Mouse (Mus musculus) embryonic facial prominence, embryonic 14.5 days (tissue): ENCODE data around the gene Gprc5b. TPM values are rescaled to one million over a fixed set of nuclear protein-coding genes. Genes with fewer than 3 reads are reported as not detected.

Source experiments
- ATAC-seq: fragments of 200-750 bp; cut with Nextera tagmentation; 2 replicates; pipeline ENCODE4 v1.8.0; 2017; ENCODE audit warnings: low read depth, moderate number of reproducible peaks, moderate TSS enrichment
- DNase-seq: peaks from one replicate; pipeline ENCODE4 v3.0.0-alpha.2; 2015; ENCODE audit warnings: low spot score
- H3K27ac ChIP-seq: fragments of 300-500 bp; sonication (generic); replicated peaks from 2 replicates; pipeline ENCODE4 v1.5.1; 2014; ENCODE audit warnings: low read depth, mild to moderate bottlenecking, low read length, moderate library complexity
- H3K27me3 ChIP-seq: fragments of 300-500 bp; sonication (generic); replicated peaks from 2 replicates; pipeline ENCODE4 v1.6.1; 2014; ENCODE audit warnings: low read length; ENCODE audit not compliant: control insufficient read depth, insufficient read depth
- H3K36me3 ChIP-seq: fragments of 300-500 bp; sonication (generic); 2 replicates; pipeline ENCODE4 v1.6.1; 2014; ENCODE audit warnings: low read length, mixed read lengths; ENCODE audit not compliant: control insufficient read depth, insufficient read depth
- H3K4me1 ChIP-seq: fragments of 300-500 bp; sonication (generic); 2 replicates; pipeline ENCODE4 v1.6.1; 2014; ENCODE audit warnings: antibody characterized with exemption, low read length; ENCODE audit not compliant: control insufficient read depth, insufficient read depth
- H3K4me2 ChIP-seq: fragments of 300-500 bp; sonication (generic); 2 replicates; pipeline ENCODE4 v1.6.1; 2014; ENCODE audit warnings: low read depth, mild to moderate bottlenecking, low read length, moderate library complexity, mixed read lengths
- H3K4me3 ChIP-seq: fragments of 300-500 bp; sonication (generic); 2 replicates; pipeline ENCODE4 v1.5.1; 2014; ENCODE audit warnings: low read depth, mild to moderate bottlenecking, low read length
- H3K9ac ChIP-seq: fragments of 300-500 bp; sonication (generic); 2 replicates; pipeline ENCODE4 v1.6.1; 2014; ENCODE audit warnings: low read depth, mild to moderate bottlenecking, low read length, moderate library complexity, mixed read lengths
- H3K9me3 ChIP-seq: fragments of 300-500 bp; sonication (generic); 2 replicates; pipeline ENCODE4 v1.6.1; 2016; ENCODE audit warnings: low read length; ENCODE audit not compliant: control insufficient read depth
- WGBS: fragments of 180-500 bp; shearing (Covaris S2); extraction: QIAGEN DNeasy Blood & Tissue Kit; methylation state at CpG from one replicate; pipeline ENCODE4 v1.1.7; 2014; 5-methylcytosine and 5-hydroxymethylcytosine counted together
- polyA plus RNA-seq: library from polyadenylated mRNA; unstranded; fragments of >200 nt; fragmentation: Nextera tagmentation; extraction: Ambion mirVana; gene quantifications from 2 replicates; pipeline ENCODE4 v1.2.1, GENCODE M21; 2014

Gprc5b gene
- polyA plus RNA-seq, 1 experiment from 2014 or later, result 17.0 TPM

- Histone ChIP-seq H3K27me3 (no peaks in the 10 kb centered on the region), H3K4me2 (no peak overlapping the region), H3K36me3 (peaks cover 38% of the 10 kb centered on the region), H3K27ac (no peak overlapping the region), H3K9me3 (no peaks in the 10 kb centered on the region), H3K9ac (no peak overlapping the region), H3K4me3 (no peak overlapping the region), H3K4me1 (0 out of 2 replicates have a peak, but pooled peaks cover 2% of the 10 kb centered on the region)
- ATAC-seq (0 out of 2 replicates have a peak, but pooled peaks have one; percentile 30), DNase-seq (peak; percentile 35)
- WGBS, result 75% methylated on average over 5 of the region's 5 CpGs
Measured at GRCm38 (mm10) chr7:118972306-118972705, 22.7 kb downstream of the Gprc5b start.

GRCm38 (mm10) chr7:118971499-118971898 is 23.5 kb downstream of the Gprc5b start:
- H3K27ac ChIP-seq, result no peak overlapping the region
- no peak overlapping the region for H3K4me3 ChIP-seq
- H3K9ac ChIP-seq, result no peak overlapping the region
- no peak overlapping the region for H3K4me2 ChIP-seq
- H3K27me3 ChIP-seq, result no peaks in the 10 kb centered on the region
- WGBS, result 83% methylated on average over 8 of the region's 8 CpGs
- DNase-seq, result no peak
- ATAC-seq, result no peak
- no peaks in the 10 kb centered on the region for H3K9me3 ChIP-seq
- no peaks in the 10 kb centered on the region for H3K4me1 ChIP-seq
- H3K36me3 ChIP-seq, result peaks cover 34% of the 10 kb centered on the region

- H3K4me3 ChIP-seq, result no peak overlapping the region
- no peaks in the 10 kb centered on the region for H3K27me3 ChIP-seq
- no peak overlapping the region for H3K27ac ChIP-seq
- no peak overlapping the region for H3K9ac ChIP-seq
- no peaks in the 10 kb centered on the region for H3K4me1 ChIP-seq
- ATAC-seq, result no peak
- peaks cover 16% of the 10 kb centered on the region for H3K36me3 ChIP-seq
- no peak for DNase-seq
- H3K4me2 ChIP-seq, result no peak overlapping the region
- WGBS, result 86% methylated on average over 3 of the region's 3 CpGs
- H3K9me3 ChIP-seq, result no peaks in the 10 kb centered on the region
Measured at GRCm38 (mm10) chr7:118968870-118969269, 26.1 kb downstream of the Gprc5b start.

GRCm38 (mm10) chr7:118965198-118965597 is 29.8 kb downstream of the Gprc5b start:
- no peak overlapping the region for H3K27ac ChIP-seq
- H3K4me3 ChIP-seq, result no peak overlapping the region
- H3K27me3 ChIP-seq, result no peaks in the 10 kb centered on the region
- H3K9ac ChIP-seq, result no peak overlapping the region
- ATAC-seq (no peak), DNase-seq (no peak)
- H3K36me3 ChIP-seq, result no peaks in the 10 kb centered on the region
- H3K9me3 ChIP-seq, result no peaks in the 10 kb centered on the region
- no peak overlapping the region for H3K4me2 ChIP-seq
- H3K4me1 ChIP-seq, result no peaks in the 10 kb centered on the region
- WGBS, result 30% methylated on average over 7 of the region's 7 CpGs

- peak; percentile 62; the same call in 1 of the 2 replicates for ATAC-seq
- Histone ChIP-seq H3K27ac (no peak overlapping the region), H3K9me3 (no peaks in the 10 kb centered on the region), H3K4me1 (no peaks in the 10 kb centered on the region), H3K4me2 (no peak overlapping the region), H3K36me3 (no peaks in the 10 kb centered on the region), H3K9ac (no peak overlapping the region), H3K4me3 (no peak overlapping the region), H3K27me3 (no peaks in the 10 kb centered on the region)
- WGBS, result 0% methylated on average over 2 of the region's 3 CpGs
- peak; percentile 51 for DNase-seq
Measured at GRCm38 (mm10) chr7:118964777-118965176, 30.2 kb downstream of the Gprc5b start.

GRCm38 (mm10) chr7:118959209-118959608 is 35.8 kb downstream of the Gprc5b start:
- Histone ChIP-seq H3K4me3 (no peak overlapping the region), H3K36me3 (no peaks in the 10 kb centered on the region), H3K4me2 (no peak overlapping the region), H3K27ac (no peak overlapping the region), H3K9me3 (no peaks in the 10 kb centered on the region), H3K27me3 (no peaks in the 10 kb centered on the region), H3K9ac (no peak overlapping the region), H3K4me1 (no peaks in the 10 kb centered on the region)
- 43% methylated on average over 7 of the region's 7 CpGs for WGBS
- no peak for ATAC-seq
- DNase-seq, result no peak

- no peak overlapping the region for H3K4me2 ChIP-seq
- H3K9me3 ChIP-seq, result no peaks in the 10 kb centered on the region
- H3K4me3 ChIP-seq, result no peak overlapping the region
- H3K36me3 ChIP-seq, result no peaks in the 10 kb centered on the region
- no peaks in the 10 kb centered on the region for H3K27me3 ChIP-seq
- 70% methylated on average over 4 of the region's 4 CpGs for WGBS
- no peak overlapping the region for H3K9ac ChIP-seq
- H3K4me1 ChIP-seq, result no peaks in the 10 kb centered on the region
- H3K27ac ChIP-seq, result no peak overlapping the region
- ATAC-seq (no peak), DNase-seq (no peak)
Measured at GRCm38 (mm10) chr7:118956616-118957246, 38.3 kb downstream of the Gprc5b start.

GRCm38 (mm10) chr7:118954968-118955367 is 40.0 kb downstream of the Gprc5b start:
- Histone ChIP-seq H3K27me3 (no peaks in the 10 kb centered on the region), H3K4me2 (no peak overlapping the region), H3K9ac (no peak overlapping the region), H3K9me3 (no peaks in the 10 kb centered on the region), H3K27ac (no peak overlapping the region), H3K4me1 (no peaks in the 10 kb centered on the region), H3K4me3 (no peak overlapping the region), H3K36me3 (no peaks in the 10 kb centered on the region)
- 96% methylated on average over 1 of the region's 1 CpGs for WGBS
- no peak for DNase-seq
- no peak for ATAC-seq

- ATAC-seq, result no peak
- Histone ChIP-seq H3K27me3 (no peaks in the 10 kb centered on the region), H3K9ac (no peak overlapping the region), H3K27ac (no peak overlapping the region), H3K9me3 (no peaks in the 10 kb centered on the region), H3K4me1 (no peaks in the 10 kb centered on the region), H3K4me3 (no peak overlapping the region), H3K36me3 (no peaks in the 10 kb centered on the region), H3K4me2 (no peak overlapping the region)
- WGBS, result 61% methylated on average over 11 of the region's 11 CpGs
- DNase-seq, result no peak
Measured at GRCm38 (mm10) chr7:118953626-118954282, 41.3 kb downstream of the Gprc5b start.
